In the genomic region with DNA sequence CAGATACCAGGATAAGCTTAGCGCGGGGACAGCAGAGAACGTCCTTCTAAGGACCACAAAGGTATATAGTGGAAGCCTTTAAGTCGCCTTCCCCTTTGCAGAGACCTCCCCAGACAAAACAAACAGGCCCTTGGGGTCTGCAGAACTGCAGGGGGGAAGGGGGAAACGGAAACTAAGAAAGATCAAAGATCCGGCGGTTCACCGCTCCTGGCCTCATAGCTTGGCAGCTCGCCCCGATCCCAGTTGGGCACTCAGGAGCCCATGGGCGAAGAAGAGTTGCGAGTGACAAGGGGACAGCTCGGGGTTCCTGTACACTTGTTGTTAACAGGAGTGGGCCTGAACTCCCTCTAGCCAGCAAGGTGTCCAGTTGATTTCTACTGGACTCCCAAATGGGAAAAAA, we compare ENCODE assay signal across 10 mouse cellular contexts. TPM values are rescaled to one million over a fixed set of nuclear protein-coding genes. Genes with fewer than 3 reads are reported as not detected.
A peak's percentile ranks its signal among the peaks of the same experiment; 100 is the strongest.
DNase-seq lines count a peak whose midpoint lies in the region; ATAC-seq and TF ChIP-seq lines count a peak whose summit lies in the region.
"Had no signal": no experiment of that assay in that cellular context is flagged by ENCODE, and none has a peak within 500 bp of the region (broad histone marks: within the 10 kb centered on the region; RNA-seq: fewer than 3 reads in every experiment).

No protein-coding gene starts in this region.

- no peak overlapping the region for H3K9ac ChIP-seq in heart, embryonic 12.5 days
- no peak overlapping the region for H3K9ac ChIP-seq in embryonic facial prominence, embryonic 11.5 days (replicated peaks; ENCODE audit: low read length)
- H3K9ac ChIP-seq in neural tube, embryonic 13.5 days: no peak overlapping the region

- H3K9me3 ChIP-seq in heart, embryonic 12.5 days (replicated peaks): no peaks in the 10 kb centered on the region; the same call in 1 of the 2 replicates
- H3K9me3 ChIP-seq in embryonic facial prominence, embryonic 11.5 days (replicated peaks; ENCODE audit: control insufficient read depth, low read length): no peaks in the 10 kb centered on the region
- no peaks in the 10 kb centered on the region for H3K9me3 ChIP-seq in neural tube, embryonic 13.5 days

- H3K4me3 ChIP-seq in heart, embryonic 12.5 days: 0 out of 2 replicates have a peak overlapping the region, but pooled peaks have one; percentile 1
- no peak overlapping the region; the same call in 1 of the 2 replicates for H3K4me3 ChIP-seq in embryonic facial prominence, embryonic 11.5 days (ENCODE audit: low read depth, low read length)
- H3K4me3 ChIP-seq in neural tube, embryonic 13.5 days: peak overlapping the region; percentile 81
- H3K4me3 ChIP-seq in left cerebral cortex, adult 2 months: no peak overlapping the region

- intact Hi-C loops in heart, postnatal 36 days (cut with DNase I): loop anchor here (5.0 to 10.0 kb wide), 2 partner anchors 158 to 256 kb away; a partner anchor contains a TSS
- intact Hi-C loops in left cerebral cortex, adult 2 months (cut with DNase I): loop anchor here (5.0 kb wide), 3 partner anchors 68 to 158 kb away; a partner anchor contains a TSS

- peaks cover 36% of the 10 kb centered on the region for H3K27me3 ChIP-seq in heart, embryonic 12.5 days (replicated peaks)
- H3K27me3 ChIP-seq in embryonic facial prominence, embryonic 11.5 days (ENCODE audit: control insufficient read depth, insufficient read depth, low read length): no peaks in the 10 kb centered on the region
- peaks cover 18% of the 10 kb centered on the region; the same call in 1 of the 2 replicates for H3K27me3 ChIP-seq in neural tube, embryonic 13.5 days

- H3K36me3 ChIP-seq in heart, embryonic 12.5 days: no peaks in the 10 kb centered on the region
- no peaks in the 10 kb centered on the region for H3K36me3 ChIP-seq in embryonic facial prominence, embryonic 11.5 days (replicated peaks; ENCODE audit: control insufficient read depth, insufficient read depth, low read depth, low read length)
- no peaks in the 10 kb centered on the region for H3K36me3 ChIP-seq in neural tube, embryonic 13.5 days

- H3K4me1 ChIP-seq in heart, embryonic 12.5 days (replicated peaks): peaks cover 45% of the 10 kb centered on the region
- peaks cover 11% of the 10 kb centered on the region for H3K4me1 ChIP-seq in embryonic facial prominence, embryonic 11.5 days (ENCODE audit: control insufficient read depth, insufficient read depth, low read length)
- H3K4me1 ChIP-seq in neural tube, embryonic 13.5 days (replicated peaks): peaks cover 47% of the 10 kb centered on the region

- no peak overlapping the region for H3K27ac ChIP-seq in heart, embryonic 12.5 days (ENCODE audit: poor library complexity, severe bottlenecking)
- H3K27ac ChIP-seq in embryonic facial prominence, embryonic 11.5 days (replicated peaks; ENCODE audit: low read depth, low read length): 0 out of 2 replicates have a peak overlapping the region, but pooled peaks have one; percentile 3
- H3K27ac ChIP-seq in neural tube, embryonic 13.5 days (replicated peaks): no peak overlapping the region
- no peak overlapping the region for H3K27ac ChIP-seq in left cerebral cortex, adult 2 months

- no peak for TF ChIP-seq CTCF in left cerebral cortex, adult 2 months (IDR thresholded peaks at IDR 0.05)

- no peak for DNase-seq in heart, postnatal 36 days
- DNase-seq in Muller cell, postnatal 12 days (ENCODE audit: inconsistent ontology term): peak; percentile 24
- DNase-seq in embryonic facial prominence, embryonic 11.5 days (ENCODE audit: low spot score): peak; percentile 30
- DNase-seq in kidney, postnatal 4 days: peak; percentile 40 to 58
- DNase-seq in left cerebral cortex, adult 2 months (ENCODE audit: extremely low spot score in 1 of 2, low spot score in 2 of 2): no peak
- DNase-seq in right cerebral cortex, adult 18-20 months: no peak

- WGBS in heart, embryonic 12.5 days: 17% methylated on average over 13 of the region's 13 CpGs
- WGBS in embryonic facial prominence, embryonic 11.5 days: 9% methylated on average over 13 of the region's 13 CpGs
- 10% methylated on average over 13 of the region's 13 CpGs for WGBS in neural tube, embryonic 13.5 days

- peak overlapping the region; percentile 96 for H3K4me2 ChIP-seq in heart, embryonic 12.5 days
- H3K4me2 ChIP-seq in embryonic facial prominence, embryonic 11.5 days (ENCODE audit: low read depth, low read length): peak overlapping the region; percentile 94
- H3K4me2 ChIP-seq in neural tube, embryonic 13.5 days: peak overlapping the region; percentile 98

- ATAC-seq in heart, embryonic 12.5 days (ENCODE audit: insufficient number of reproducible peaks, low FRiP score): no peak
- ATAC-seq in embryonic facial prominence, embryonic 11.5 days (replicated peaks; ENCODE audit: insufficient number of reproducible peaks, low FRiP score, low TSS enrichment, low read depth): no peak
- no peak for ATAC-seq in neural tube, embryonic 13.5 days (ENCODE audit: low read depth)

RNA-seq across cellular contexts. Expression of a gene that starts 0.8 kb away (rescaled TPM):
- 26.5 and 27.7 TPM in 2 replicates for polyA plus RNA-seq in heart, embryonic 12.5 days (2016; fragmentation: Nextera tagmentation; extraction: Ambion mirVana)
- 1 to 10 TPM; 2.5 to 3.4 TPM for total RNA-seq in heart, postnatal 36 days (2021)
- polyA plus RNA-seq in embryonic facial prominence, embryonic 11.5 days (2014; fragmentation: Nextera tagmentation; extraction: Ambion mirVana): 45.0 and 50.7 TPM in 2 replicates
- polyA plus RNA-seq in neural tube, embryonic 13.5 days (2015; fragmentation: Nextera tagmentation; extraction: Ambion mirVana): 48.9 and 52.3 TPM in 2 replicates
- 10 to 100 TPM; 13.7 to 14.1 TPM for total RNA-seq in left cerebral cortex, adult 2 months (2021)
- total RNA-seq: hematopoietic stem cell, adult 5-6 weeks; MEL had no signal

Comparison
In these comparisons a context has a peak if more than half of its experiments do, and no peak if none do; other contexts are left out.
1. H3K4me3 ChIP-seq: peak in heart, embryonic 12.5 days (single experiment) and neural tube, embryonic 13.5 days (single experiment); none in embryonic facial prominence, embryonic 11.5 days (single experiment) and left cerebral cortex, adult 2 months (single experiment).
2. DNase-seq: peak in Muller cell, postnatal 12 days (single experiment), embryonic facial prominence, embryonic 11.5 days (single experiment) and kidney, postnatal 4 days (2 of 2); none in heart, postnatal 36 days (0 of 2), left cerebral cortex, adult 2 months (0 of 2) and right cerebral cortex, adult 18-20 months (single experiment).
3. Peak in every context shown above with its lines, with median percentiles within 50 percentile points of each other: H3K4me2 ChIP-seq.